Mouse (Mus musculus) layer of hippocampus, adult 9-11 months (tissue): ENCODE measurements at regions not wholly inside any gene's neighbourhood (a gene's known extent, or its start where the extent isn't known, plus 50 kb on each side); places are given as distances from the start of the nearest gene placed in this dataset.

Source experiments
- DNase-seq: peaks from one replicate; pipeline ENCODE4 v3.0.0; 2022

GRCm38 (mm10) chr2:170218230-170219044 lies 70.5 kb upstream of the Zfp217 start:
- DNase-seq: peak; percentile 60

GRCm38 (mm10) chr2:170216311-170216710 lies 68.4 kb upstream of the Zfp217 start:
- DNase-seq: no peak

GRCm38 (mm10) chr2:170209121-170209520 lies 61.2 kb upstream of the Zfp217 start:
- DNase-seq: no peak

- no peak for DNase-seq
Measured at GRCm38 (mm10) chr2:170207878-170208277, 60.0 kb upstream of the Zfp217 start.

GRCm38 (mm10) chr2:170207395-170207794 lies 59.5 kb upstream of the Zfp217 start:
- DNase-seq: no peak

- DNase-seq: no peak
Measured at GRCm38 (mm10) chr2:170206870-170207269, 59.0 kb upstream of the Zfp217 start.

- no peak for DNase-seq
Measured at GRCm38 (mm10) chr2:170206442-170206754, 58.5 kb upstream of the Zfp217 start.

- no peak for DNase-seq
Measured at GRCm38 (mm10) chr2:170205591-170206441, 57.9 kb upstream of the Zfp217 start.

- peak; percentile 27 for DNase-seq
Measured at GRCm38 (mm10) chr2:170204768-170205514, 57.0 kb upstream of the Zfp217 start.

GRCm38 (mm10) chr2:170203496-170203895 lies 55.6 kb upstream of the Zfp217 start:
- no peak for DNase-seq

- DNase-seq: no peak
Measured at GRCm38 (mm10) chr2:170201816-170202371, 54.0 kb upstream of the Zfp217 start.
